Mouse (Mus musculus): ENCODE measurements around the gene Alcam. TPM values are rescaled to one million over a fixed set of nuclear protein-coding genes. Genes with fewer than 3 reads are reported as not detected.
A peak's percentile ranks its signal among the peaks of the same experiment; 100 is the strongest.

Alcam gene
- polyA plus RNA-seq, 1 experiment from 2014 or later: 63.7 TPM

DNA sequence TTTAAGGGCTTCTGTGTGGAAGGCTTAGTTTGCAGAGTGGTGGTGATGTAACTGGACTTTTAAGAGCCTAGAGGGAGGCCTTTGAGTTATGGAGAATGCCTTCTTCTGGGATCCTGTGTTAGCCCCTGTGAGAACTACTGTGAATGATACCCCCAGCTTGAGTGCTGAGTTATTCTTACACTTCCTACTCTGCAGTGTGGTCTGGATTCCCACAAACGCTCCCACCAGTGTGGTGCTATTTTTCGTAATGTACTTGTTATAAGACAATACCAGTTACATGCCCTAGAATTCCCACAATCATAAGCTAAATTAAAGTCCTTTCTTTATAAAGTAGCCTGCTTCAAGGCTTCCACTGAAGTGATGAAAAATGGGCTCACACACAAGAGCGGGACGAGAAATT, 87.0 kb downstream of the Alcam start:
- no peak for ATAC-seq (ENCODE audit: low read depth)
- Histone ChIP-seq H3K4me2 (ENCODE audit: low read depth, low read length) (no peak overlapping the region), H3K9ac (ENCODE audit: low read depth, low read length) (no peak overlapping the region), H3K36me3 (ENCODE audit: control insufficient read depth, insufficient read depth, low read length) (no peaks in the 10 kb centered on the region), H3K9me3 (ENCODE audit: control insufficient read depth, low read length) (no peaks in the 10 kb centered on the region), H3K4me3 (ENCODE audit: low read depth, low read length) (no peak overlapping the region), H3K27ac (replicated peaks; ENCODE audit: low read depth, low read length) (no peak overlapping the region), H3K4me1 (ENCODE audit: control insufficient read depth, insufficient read depth, low read length) (no peaks in the 10 kb centered on the region), H3K27me3 (replicated peaks; ENCODE audit: control insufficient read depth, insufficient read depth, low read length) (no peaks in the 10 kb centered on the region)
- WGBS: 91% methylated on average over 4 of the region's 4 CpGs
- DNase-seq (ENCODE audit: low spot score): no peak

GRCm38 (mm10) chr16:52363944-52364511, 89.8 kb downstream of the Alcam start:
- Histone ChIP-seq H3K9me3 (ENCODE audit: control insufficient read depth, low read length) (no peaks in the 10 kb centered on the region), H3K27me3 (replicated peaks; ENCODE audit: control insufficient read depth, insufficient read depth, low read length) (no peaks in the 10 kb centered on the region), H3K4me2 (ENCODE audit: low read depth, low read length) (no peak overlapping the region), H3K9ac (ENCODE audit: low read depth, low read length) (no peak overlapping the region), H3K4me1 (ENCODE audit: control insufficient read depth, insufficient read depth, low read length) (no peaks in the 10 kb centered on the region), H3K4me3 (ENCODE audit: low read depth, low read length) (no peak overlapping the region), H3K27ac (replicated peaks; ENCODE audit: low read depth, low read length) (no peak overlapping the region), H3K36me3 (ENCODE audit: control insufficient read depth, insufficient read depth, low read length) (no peaks in the 10 kb centered on the region)
- WGBS: 69% methylated on average over 4 of the region's 4 CpGs
- no peak for ATAC-seq (ENCODE audit: low read depth)
- DNase-seq (ENCODE audit: low spot score): no peak

DNA sequence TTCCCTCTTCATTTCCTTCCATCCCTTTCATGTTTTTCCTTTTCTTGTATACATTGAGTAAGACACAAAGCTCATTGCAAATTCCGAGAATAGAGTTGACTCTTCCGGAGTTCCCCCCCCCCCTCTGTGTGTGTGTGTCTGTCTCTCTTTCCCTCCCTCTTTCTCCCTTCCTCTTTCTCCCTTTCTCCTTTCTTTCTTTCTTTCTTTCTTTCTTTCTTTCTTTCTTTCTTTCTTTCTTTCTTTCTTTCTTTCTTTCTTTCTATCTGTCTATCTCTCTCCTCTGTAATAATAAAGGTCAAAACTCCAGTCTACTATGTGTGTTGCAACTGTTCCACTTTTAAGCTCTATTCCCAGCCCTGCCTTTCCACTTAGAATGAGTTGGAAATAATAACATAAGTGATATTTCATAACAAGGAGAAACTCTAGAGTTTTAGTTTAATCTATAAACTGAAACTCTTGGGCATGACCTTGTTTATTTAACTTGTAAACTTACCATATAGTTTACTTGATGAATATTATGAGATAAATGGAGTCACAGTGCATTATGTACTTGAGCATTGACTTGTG, 110.3 kb downstream of the Alcam start:
- Histone ChIP-seq H3K9ac (ENCODE audit: low read depth, low read length) (no peak overlapping the region), H3K4me1 (ENCODE audit: control insufficient read depth, insufficient read depth, low read length) (no peaks in the 10 kb centered on the region), H3K27ac (replicated peaks; ENCODE audit: low read depth, low read length) (no peak overlapping the region), H3K27me3 (replicated peaks; ENCODE audit: control insufficient read depth, insufficient read depth, low read length) (no peaks in the 10 kb centered on the region), H3K36me3 (ENCODE audit: control insufficient read depth, insufficient read depth, low read length) (no peaks in the 10 kb centered on the region), H3K4me2 (ENCODE audit: low read depth, low read length) (no peak overlapping the region), H3K9me3 (ENCODE audit: control insufficient read depth, low read length) (no peaks in the 10 kb centered on the region), H3K4me3 (ENCODE audit: low read depth, low read length) (no peak overlapping the region)
- ATAC-seq (ENCODE audit: low read depth) (no peak), DNase-seq (ENCODE audit: low spot score) (no peak)
- 76% methylated on average over 2 of the region's 2 CpGs for WGBS

DNA sequence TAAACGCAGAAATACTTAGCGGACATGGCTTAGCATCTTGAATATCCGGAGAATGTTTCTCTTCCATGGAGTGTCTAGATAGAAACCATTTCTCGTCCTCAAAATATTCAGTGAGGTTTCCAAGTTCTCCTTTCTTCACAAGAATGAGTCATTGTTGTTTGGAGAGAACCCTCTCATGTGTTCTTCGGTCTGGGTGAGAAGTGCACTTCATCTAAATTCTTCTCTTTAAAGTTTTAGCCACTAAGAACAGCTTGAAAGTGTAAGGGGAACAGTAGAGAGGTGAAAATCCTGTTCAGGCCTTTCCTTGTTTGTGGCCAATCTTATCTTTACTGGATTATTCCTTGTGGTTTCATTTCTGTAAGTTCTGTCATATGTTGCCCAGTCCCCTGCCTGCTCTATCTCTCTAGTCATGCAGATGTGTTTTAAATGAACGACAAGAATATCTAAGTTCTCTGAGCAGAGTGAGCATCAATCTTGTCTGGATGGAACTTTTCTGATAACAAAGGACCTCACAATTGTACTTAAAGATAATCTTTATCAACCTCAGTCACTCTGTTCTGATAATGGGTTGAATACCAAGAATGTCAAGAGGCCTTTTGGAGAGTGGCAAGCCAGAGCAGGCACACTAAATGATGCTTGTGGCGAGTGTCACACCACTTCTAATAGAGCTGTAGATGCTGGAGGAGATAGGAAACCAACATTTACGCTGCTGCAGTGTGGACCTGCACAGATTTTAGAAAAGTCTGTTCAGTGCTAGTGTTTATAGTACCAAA, 111.0 kb downstream of the Alcam start:
- DNase-seq (ENCODE audit: low spot score): no peak
- Histone ChIP-seq H3K4me2 (ENCODE audit: low read depth, low read length) (no peak overlapping the region), H3K36me3 (ENCODE audit: control insufficient read depth, insufficient read depth, low read length) (no peaks in the 10 kb centered on the region), H3K27ac (replicated peaks; ENCODE audit: low read depth, low read length) (no peak overlapping the region), H3K9ac (ENCODE audit: low read depth, low read length) (no peak overlapping the region), H3K9me3 (ENCODE audit: control insufficient read depth, low read length) (no peaks in the 10 kb centered on the region), H3K4me1 (ENCODE audit: control insufficient read depth, insufficient read depth, low read length) (no peaks in the 10 kb centered on the region), H3K27me3 (replicated peaks; ENCODE audit: control insufficient read depth, insufficient read depth, low read length) (no peaks in the 10 kb centered on the region), H3K4me3 (ENCODE audit: low read depth, low read length) (no peak overlapping the region)
- ATAC-seq (ENCODE audit: low read depth): no peak
- 86% methylated on average over 8 of the region's 8 CpGs for WGBS

DNA sequence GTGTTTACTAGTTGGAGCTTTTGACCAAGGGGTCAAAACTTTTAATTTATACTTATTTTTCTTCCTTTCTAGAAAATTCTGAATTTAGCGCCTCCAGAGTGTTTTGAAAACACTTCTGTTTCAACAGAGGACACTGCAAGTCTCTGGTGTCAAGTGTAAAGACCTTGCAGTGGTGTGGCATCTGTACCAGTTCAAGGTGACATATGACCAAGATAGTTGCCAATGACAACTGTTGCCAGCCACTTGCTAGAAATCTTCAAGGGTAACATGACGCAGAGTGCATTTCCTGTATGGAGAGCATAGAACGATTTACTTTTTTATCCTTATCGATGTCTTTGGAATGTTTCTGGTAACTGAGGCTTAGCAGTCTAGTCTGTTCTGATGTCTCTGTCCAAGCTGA, 119.8 kb downstream of the Alcam start:
- H3K27me3 ChIP-seq (replicated peaks; ENCODE audit: control insufficient read depth, insufficient read depth, low read length): no peaks in the 10 kb centered on the region
- no peak for DNase-seq (ENCODE audit: low spot score)
- no peak overlapping the region for H3K4me2 ChIP-seq (ENCODE audit: low read depth, low read length)
- H3K4me1 ChIP-seq (ENCODE audit: control insufficient read depth, insufficient read depth, low read length): no peaks in the 10 kb centered on the region
- ATAC-seq (ENCODE audit: low read depth): no peak
- WGBS: 80% methylated on average over 4 of the region's 4 CpGs
- H3K36me3 ChIP-seq (ENCODE audit: control insufficient read depth, insufficient read depth, low read length): no peaks in the 10 kb centered on the region
- H3K4me3 ChIP-seq (ENCODE audit: low read depth, low read length): no peak overlapping the region
- H3K9ac ChIP-seq (ENCODE audit: low read depth, low read length): no peak overlapping the region
- no peaks in the 10 kb centered on the region for H3K9me3 ChIP-seq (ENCODE audit: control insufficient read depth, low read length)
- H3K27ac ChIP-seq (replicated peaks; ENCODE audit: low read depth, low read length): no peak overlapping the region

DNA sequence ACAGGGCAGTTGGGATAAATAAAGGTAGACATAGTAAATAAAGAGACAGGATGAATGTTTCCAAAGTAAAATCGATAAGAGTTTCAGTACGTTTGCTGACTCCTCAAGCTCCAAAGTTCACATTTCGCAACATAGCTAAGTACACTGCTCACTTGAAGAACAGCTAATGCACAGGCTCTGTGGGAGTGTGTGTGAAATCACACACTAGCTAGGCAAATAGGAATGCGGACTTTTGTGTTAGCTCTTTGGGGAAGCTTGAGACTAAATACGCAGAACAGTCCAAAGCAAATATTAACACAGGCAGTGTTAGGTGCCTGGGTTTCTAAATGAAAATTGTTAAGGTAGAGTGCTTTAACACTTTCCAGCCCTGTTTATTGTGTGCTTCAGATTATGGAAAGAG, 120.2 kb downstream of the Alcam start:
- H3K27ac ChIP-seq (replicated peaks; ENCODE audit: low read depth, low read length): no peak overlapping the region
- H3K27me3 ChIP-seq (replicated peaks; ENCODE audit: control insufficient read depth, insufficient read depth, low read length): no peaks in the 10 kb centered on the region
- H3K4me2 ChIP-seq (ENCODE audit: low read depth, low read length): no peak overlapping the region
- no peak overlapping the region for H3K4me3 ChIP-seq (ENCODE audit: low read depth, low read length)
- H3K4me1 ChIP-seq (ENCODE audit: control insufficient read depth, insufficient read depth, low read length): no peaks in the 10 kb centered on the region
- ATAC-seq (ENCODE audit: low read depth): peak; percentile 47; the same call in 1 of the 2 replicates
- no peaks in the 10 kb centered on the region for H3K9me3 ChIP-seq (ENCODE audit: control insufficient read depth, low read length)
- no peak overlapping the region for H3K9ac ChIP-seq (ENCODE audit: low read depth, low read length)
- DNase-seq (ENCODE audit: low spot score): peak; percentile 65
- H3K36me3 ChIP-seq (ENCODE audit: control insufficient read depth, insufficient read depth, low read length): no peaks in the 10 kb centered on the region
- WGBS: 69% methylated on average over 5 of the region's 5 CpGs

DNA sequence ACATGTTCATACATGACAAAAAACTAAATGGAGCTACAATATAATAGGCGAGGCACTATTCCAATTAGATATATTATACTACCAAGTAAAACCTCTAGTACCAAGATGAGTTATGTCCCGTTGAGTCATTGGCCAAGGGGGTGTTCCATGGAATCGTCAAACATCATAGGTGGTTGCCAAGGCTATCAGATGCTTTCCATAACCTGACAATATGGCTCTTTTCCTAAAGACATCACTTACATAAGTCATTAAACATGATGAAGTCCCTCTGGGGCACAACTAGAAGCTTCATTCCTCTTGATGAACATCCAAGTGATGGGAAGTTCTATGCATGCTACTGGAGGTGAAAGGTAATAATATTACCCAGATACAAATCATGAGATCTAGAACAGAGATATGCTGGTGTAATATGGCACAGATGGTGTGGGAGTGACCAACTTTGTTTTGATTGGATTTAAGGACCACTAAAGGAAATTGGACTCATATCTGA, 122.5 kb downstream of the Alcam start:
- WGBS: 96% methylated on average over 3 of the region's 3 CpGs
- Histone ChIP-seq H3K27me3 (replicated peaks; ENCODE audit: control insufficient read depth, insufficient read depth, low read length) (no peaks in the 10 kb centered on the region), H3K4me2 (ENCODE audit: low read depth, low read length) (no peak overlapping the region), H3K4me3 (ENCODE audit: low read depth, low read length) (no peak overlapping the region), H3K9ac (ENCODE audit: low read depth, low read length) (no peak overlapping the region), H3K36me3 (ENCODE audit: control insufficient read depth, insufficient read depth, low read length) (no peaks in the 10 kb centered on the region), H3K4me1 (ENCODE audit: control insufficient read depth, insufficient read depth, low read length) (no peaks in the 10 kb centered on the region), H3K27ac (replicated peaks; ENCODE audit: low read depth, low read length) (no peak overlapping the region), H3K9me3 (ENCODE audit: control insufficient read depth, low read length) (no peaks in the 10 kb centered on the region)
- DNase-seq (ENCODE audit: low spot score): no peak
- ATAC-seq (ENCODE audit: low read depth): no peak

DNA sequence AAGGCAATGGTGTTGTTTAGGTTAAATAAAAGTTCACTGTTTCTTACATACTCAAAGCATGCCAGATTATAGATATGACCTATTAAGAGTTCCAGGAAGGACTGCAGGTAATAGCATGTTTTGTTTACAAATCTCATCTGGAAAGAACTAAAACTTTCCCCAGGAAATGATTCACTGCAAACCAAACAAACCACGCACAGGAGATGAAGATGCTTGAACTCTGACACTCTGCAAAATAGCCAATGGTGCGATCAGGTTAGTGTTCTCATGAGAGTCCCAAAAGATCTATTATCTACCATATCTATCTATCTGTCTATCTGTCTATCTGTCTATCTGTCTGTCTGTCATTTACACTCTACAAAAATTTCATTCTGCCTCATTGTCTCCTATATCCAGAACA, 124.5 kb downstream of the Alcam start:
- H3K9me3 ChIP-seq (ENCODE audit: control insufficient read depth, low read length): no peaks in the 10 kb centered on the region
- H3K9ac ChIP-seq (ENCODE audit: low read depth, low read length): no peak overlapping the region
- H3K36me3 ChIP-seq (ENCODE audit: control insufficient read depth, insufficient read depth, low read length): no peaks in the 10 kb centered on the region
- H3K27ac ChIP-seq (replicated peaks; ENCODE audit: low read depth, low read length): no peak overlapping the region
- DNase-seq (ENCODE audit: low spot score): no peak
- no peak for ATAC-seq (ENCODE audit: low read depth)
- WGBS: 60% methylated on average over 2 of the region's 2 CpGs
- no peaks in the 10 kb centered on the region for H3K4me1 ChIP-seq (ENCODE audit: control insufficient read depth, insufficient read depth, low read length)
- H3K4me3 ChIP-seq (ENCODE audit: low read depth, low read length): no peak overlapping the region
- H3K27me3 ChIP-seq (replicated peaks; ENCODE audit: control insufficient read depth, insufficient read depth, low read length): no peaks in the 10 kb centered on the region
- H3K4me2 ChIP-seq (ENCODE audit: low read depth, low read length): no peak overlapping the region

Data from embryonic facial prominence, embryonic 14.5 days (tissue).